Mouse (Mus musculus) hindlimb bud, embryonic 11.5 days (tissue): ENCODE results near the gene D130052B06Rik.

Experiments used
- DNase-seq: peaks from one replicate; pipeline ENCODE4 v3.0.0-alpha.2; 2012; ENCODE audit warnings: low read depth, low spot score; ENCODE audit errors: extremely low spot score

Gene D130052B06Rik

DNA sequence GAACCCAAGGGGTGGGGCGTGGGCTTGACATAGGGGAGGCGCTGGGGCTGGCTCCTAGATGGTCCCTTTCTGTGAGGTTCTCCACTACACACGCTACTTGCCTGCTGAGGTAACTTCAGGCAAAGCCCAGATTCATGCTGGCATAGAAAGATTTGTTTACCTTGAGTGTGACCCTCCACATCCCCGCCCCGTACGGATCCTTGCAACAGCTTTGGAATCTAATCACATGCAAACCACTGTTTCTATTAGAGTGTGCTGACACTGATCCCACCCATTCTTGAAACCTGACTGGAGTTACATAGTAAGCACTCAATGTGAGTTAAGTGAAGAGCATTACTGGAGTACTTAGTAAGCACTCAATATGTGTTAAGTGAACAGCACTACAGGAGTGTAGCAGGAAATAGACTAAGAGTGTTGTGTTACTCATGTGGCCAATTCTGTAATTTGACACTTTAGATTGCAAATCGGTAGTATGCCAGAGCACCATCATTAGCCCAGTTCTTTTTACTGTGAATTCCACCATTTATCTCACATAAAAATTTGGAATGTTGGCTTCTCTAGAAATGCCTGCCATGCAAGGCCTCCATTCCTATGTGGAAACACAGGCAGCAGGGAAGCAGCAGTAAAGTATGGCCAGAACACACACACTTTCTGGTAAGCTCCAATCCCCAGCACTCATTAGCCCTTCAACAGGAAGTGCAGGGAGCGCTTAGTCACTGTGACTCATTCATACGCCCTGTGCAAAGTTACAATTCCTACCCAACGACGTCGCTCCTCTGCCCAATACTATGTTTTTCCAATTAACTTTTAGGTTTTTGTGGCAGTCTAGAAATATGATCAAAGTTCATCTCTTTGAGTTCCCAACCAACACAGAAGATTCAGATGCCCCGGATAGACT is 61.2 kb downstream of the D130052B06Rik start:
- DNase-seq, result no peak

DNA sequence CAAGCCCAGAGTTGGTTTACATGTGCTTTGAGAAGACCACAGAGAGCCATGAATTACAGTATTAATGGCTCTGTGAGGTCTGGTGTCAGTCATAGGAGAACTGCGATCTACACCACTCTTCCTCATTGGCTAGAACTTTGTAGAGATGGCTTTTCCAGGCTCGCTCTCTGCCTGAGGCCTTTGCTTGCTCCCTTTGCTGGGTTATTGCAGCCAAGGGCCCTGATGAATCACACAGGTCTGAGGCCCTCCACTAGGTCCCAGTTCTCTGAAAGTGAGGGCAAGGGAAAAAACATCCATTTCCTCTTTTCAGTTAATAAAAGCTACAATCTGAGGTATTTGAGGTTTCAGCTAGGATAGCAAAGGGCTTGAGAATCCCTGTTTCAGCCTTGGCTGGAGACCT is 64.5 kb downstream of the D130052B06Rik start:
- DNase-seq, result no peak

DNA sequence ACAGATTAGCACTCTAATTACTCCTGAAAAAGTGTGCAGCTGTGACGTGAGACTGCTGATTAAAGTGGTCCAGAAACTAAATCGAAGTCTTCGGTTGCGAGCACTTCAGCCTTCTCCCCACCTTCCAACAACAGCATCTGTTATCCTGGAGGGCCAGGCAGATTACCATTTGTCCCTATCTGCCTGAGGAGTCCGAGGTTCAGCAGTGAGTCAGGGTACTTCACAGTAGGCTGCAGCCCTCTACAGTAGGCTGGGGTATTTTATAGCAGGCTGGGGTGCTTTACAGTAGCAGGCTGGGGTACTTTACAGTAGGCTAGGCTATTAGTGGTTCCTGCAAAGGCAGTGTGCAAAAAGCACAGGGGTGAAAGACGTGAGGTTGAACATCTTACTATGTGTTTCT is 69.3 kb downstream of the D130052B06Rik start:
- DNase-seq, result no peak

DNA sequence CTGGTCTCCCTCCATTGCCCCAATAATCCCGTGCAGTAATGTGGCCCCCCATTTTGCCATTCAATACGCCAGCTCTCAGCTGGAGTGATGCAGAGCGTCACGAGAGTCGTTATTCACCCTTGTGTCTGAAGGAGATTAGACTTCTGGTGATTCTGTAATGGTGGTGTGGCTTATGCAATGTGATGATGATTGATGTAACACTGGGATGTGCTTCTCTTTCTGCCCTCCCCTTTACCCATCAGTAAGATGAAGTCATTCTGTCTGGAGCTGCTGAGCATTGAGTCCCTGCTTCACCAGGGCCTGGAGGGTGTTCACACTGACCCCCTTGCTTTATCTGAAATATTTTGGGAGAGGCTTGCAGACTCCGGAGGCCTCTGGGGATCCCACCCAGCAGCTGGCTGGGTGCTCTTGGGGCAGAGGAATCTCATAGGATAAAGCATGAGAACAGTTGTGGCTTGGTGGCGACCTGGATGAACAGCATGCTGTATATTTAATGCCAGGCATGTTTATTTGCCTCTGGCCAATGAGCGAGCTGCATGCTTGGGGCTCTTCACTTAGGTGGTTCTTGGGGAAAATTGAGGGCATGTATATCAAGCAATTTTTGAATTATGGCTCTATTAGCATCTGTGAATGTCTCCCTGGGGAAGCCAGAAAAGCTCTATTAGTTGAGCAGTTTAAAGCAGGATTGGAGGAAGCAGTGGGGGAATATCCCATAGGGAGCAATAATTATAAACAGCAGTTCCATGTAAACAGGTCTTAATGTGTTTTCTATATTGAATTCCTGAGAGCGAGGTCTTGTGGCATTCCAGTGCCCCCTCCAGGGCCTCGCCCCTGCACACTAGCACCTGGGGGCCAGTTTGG is 71.2 kb downstream of the D130052B06Rik start:
- DNase-seq, result no peak
